Mouse (Mus musculus) intestine, embryonic 15.5 days (tissue): ENCODE results near the gene Gm20388. TPM values are rescaled to one million over a fixed set of nuclear protein-coding genes. Genes with fewer than 3 reads are reported as not detected.
A peak's percentile ranks its signal among the peaks of the same experiment; 100 is the strongest.

ENCODE experiments used
- ATAC-seq: fragments of 200-750 bp; cut with Nextera tagmentation; 2 replicates; pipeline ENCODE4 v1.8.0; 2017; ENCODE audit warnings: moderate TSS enrichment, moderate library complexity
- H3K27ac ChIP-seq: fragments of 300-500 bp; sonication (generic); 2 replicates; pipeline ENCODE4 v1.5.1; 2015; ENCODE audit warnings: mild to moderate bottlenecking, inconsistent platforms
- H3K27me3 ChIP-seq: fragments of 300-500 bp; sonication (generic); replicated peaks from 2 replicates; pipeline ENCODE4 v1.6.1; 2015; ENCODE audit warnings: inconsistent platforms
- H3K36me3 ChIP-seq: fragments of 300-500 bp; sonication (generic); 2 replicates; pipeline ENCODE4 v1.6.1; 2015; ENCODE audit warnings: inconsistent platforms
- H3K4me1 ChIP-seq: fragments of 300-500 bp; sonication (generic); replicated peaks from 2 replicates; pipeline ENCODE4 v1.6.1; 2015; ENCODE audit warnings: inconsistent platforms
- H3K4me2 ChIP-seq: fragments of 300-500 bp; sonication (generic); replicated peaks from 2 replicates; pipeline ENCODE4 v1.6.1; 2015; ENCODE audit warnings: mild to moderate bottlenecking, inconsistent platforms
- H3K4me3 ChIP-seq: fragments of 300-500 bp; sonication (generic); replicated peaks from 2 replicates; pipeline ENCODE4 v1.5.1; 2015; ENCODE audit warnings: inconsistent platforms
- H3K9ac ChIP-seq: fragments of 300-500 bp; sonication (generic); 2 replicates; pipeline ENCODE4 v1.6.1; 2015; ENCODE audit warnings: inconsistent platforms
- H3K9me3 ChIP-seq: fragments of 300-500 bp; sonication (generic); 2 replicates; pipeline ENCODE4 v1.6.1; 2016; ENCODE audit warnings: inconsistent platforms
- WGBS: fragments of 180-500 bp; shearing (Covaris S2); methylation state at CpG from one replicate; pipeline ENCODE4 v1.1.7; 2015; 5-methylcytosine and 5-hydroxymethylcytosine counted together
- polyA plus RNA-seq: library from polyadenylated mRNA; unstranded; fragments of >200 nt; fragmentation: Nextera tagmentation; extraction: Ambion mirVana; gene quantifications from 2 replicates; pipeline ENCODE4 v1.2.1, GENCODE M21; 2015

Gene Gm20388
- polyA plus RNA-seq, 1 experiment from 2014 or later: not detected

- Histone ChIP-seq H3K9me3 (no peaks in the 10 kb centered on the region; the same call in 1 of the 2 replicates), H3K9ac (no peak within 1 kb of the TSS), H3K4me2 (peak within 1 kb of the TSS; percentile 87), H3K27me3 (peaks cover 66% of the 10 kb centered on the region), H3K4me1 (peaks cover 11% of the 10 kb centered on the region; the same call in 1 of the 2 replicates), H3K27ac (no peak within 1 kb of the TSS), H3K4me3 (peak within 1 kb of the TSS; percentile 46), H3K36me3 (no peaks in the 10 kb centered on the region)
- 11% methylated on average over 12 of the region's 12 CpGs for WGBS
- no peak for ATAC-seq
Measured at GRCm38 (mm10) chr8:121729323-121729722, 1818.7 kb downstream of the Gm20388 start, which contains the start of gene Jph3. Gene Jph3, plus strand, starts transcription at chr8:121729623.

GRCm38 (mm10) chr8:121729754-121730153 is 1819.1 kb downstream of the Gm20388 start:
- WGBS: 0% methylated on average over 54 of the region's 54 CpGs
- Histone ChIP-seq H3K4me2 (peak overlapping the region; percentile 87), H3K4me1 (peaks cover 11% of the 10 kb centered on the region; the same call in 1 of the 2 replicates), H3K27me3 (peaks cover 66% of the 10 kb centered on the region), H3K36me3 (no peaks in the 10 kb centered on the region), H3K4me3 (peak overlapping the region; percentile 46), H3K9ac (no peak overlapping the region), H3K9me3 (no peaks in the 10 kb centered on the region), H3K27ac (no peak overlapping the region)
- ATAC-seq: 0 out of 2 replicates have a peak, but pooled peaks have one; percentile 6

- H3K27me3 ChIP-seq: peaks cover 66% of the 10 kb centered on the region
- 0% methylated on average over 39 of the region's 60 CpGs for WGBS
- H3K4me2 ChIP-seq: peak overlapping the region; percentile 87
- peaks cover 11% of the 10 kb centered on the region; the same call in 1 of the 2 replicates for H3K4me1 ChIP-seq
- peak; percentile 41 for ATAC-seq
- H3K27ac ChIP-seq: no peak overlapping the region
- H3K9me3 ChIP-seq: no peaks in the 10 kb centered on the region
- no peak overlapping the region for H3K9ac ChIP-seq
- peak overlapping the region; percentile 46 for H3K4me3 ChIP-seq
- no peaks in the 10 kb centered on the region for H3K36me3 ChIP-seq
Measured at GRCm38 (mm10) chr8:121730170-121730569, 1819.5 kb downstream of the Gm20388 start.

DNA sequence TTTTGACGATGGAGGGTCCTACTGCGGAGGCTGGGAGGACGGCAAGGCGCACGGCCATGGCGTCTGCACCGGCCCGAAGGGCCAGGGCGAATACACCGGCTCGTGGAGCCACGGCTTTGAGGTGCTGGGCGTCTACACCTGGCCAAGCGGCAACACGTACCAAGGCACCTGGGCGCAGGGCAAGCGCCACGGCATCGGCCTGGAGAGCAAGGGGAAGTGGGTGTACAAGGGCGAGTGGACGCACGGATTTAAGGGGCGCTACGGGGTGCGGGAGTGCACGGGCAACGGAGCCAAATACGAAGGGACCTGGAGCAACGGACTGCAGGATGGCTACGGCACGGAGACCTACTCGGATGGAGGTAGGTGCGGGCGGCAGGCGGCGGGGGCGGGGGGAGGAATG is 1820.0 kb downstream of the Gm20388 start:
- under 1% methylated on average over 37 of the region's 37 CpGs for WGBS

GRCm38 (mm10) chr8:121731060-121731459 is 1820.4 kb downstream of the Gm20388 start:
- Histone ChIP-seq H3K4me1 (peaks cover 11% of the 10 kb centered on the region; the same call in 1 of the 2 replicates), H3K4me2 (peak overlapping the region; percentile 87), H3K9ac (no peak overlapping the region), H3K27me3 (peaks cover 68% of the 10 kb centered on the region), H3K36me3 (no peaks in the 10 kb centered on the region), H3K9me3 (no peaks in the 10 kb centered on the region), H3K4me3 (peak overlapping the region; percentile 46), H3K27ac (no peak overlapping the region)
- 2% methylated on average over 11 of the region's 11 CpGs for WGBS
- ATAC-seq: no peak

More for the DNA sequence above, 1820.0 kb downstream of the Gm20388 start:
- Histone ChIP-seq H3K36me3 (no peaks in the 10 kb centered on the region), H3K27me3 (peaks cover 69% of the 10 kb centered on the region), H3K4me3 (peak overlapping the region; percentile 46), H3K4me2 (peak overlapping the region; percentile 87), H3K9me3 (no peaks in the 10 kb centered on the region), H3K27ac (no peak overlapping the region), H3K4me1 (peaks cover 11% of the 10 kb centered on the region; the same call in 1 of the 2 replicates), H3K9ac (no peak overlapping the region)
- ATAC-seq: no peak

DNA sequence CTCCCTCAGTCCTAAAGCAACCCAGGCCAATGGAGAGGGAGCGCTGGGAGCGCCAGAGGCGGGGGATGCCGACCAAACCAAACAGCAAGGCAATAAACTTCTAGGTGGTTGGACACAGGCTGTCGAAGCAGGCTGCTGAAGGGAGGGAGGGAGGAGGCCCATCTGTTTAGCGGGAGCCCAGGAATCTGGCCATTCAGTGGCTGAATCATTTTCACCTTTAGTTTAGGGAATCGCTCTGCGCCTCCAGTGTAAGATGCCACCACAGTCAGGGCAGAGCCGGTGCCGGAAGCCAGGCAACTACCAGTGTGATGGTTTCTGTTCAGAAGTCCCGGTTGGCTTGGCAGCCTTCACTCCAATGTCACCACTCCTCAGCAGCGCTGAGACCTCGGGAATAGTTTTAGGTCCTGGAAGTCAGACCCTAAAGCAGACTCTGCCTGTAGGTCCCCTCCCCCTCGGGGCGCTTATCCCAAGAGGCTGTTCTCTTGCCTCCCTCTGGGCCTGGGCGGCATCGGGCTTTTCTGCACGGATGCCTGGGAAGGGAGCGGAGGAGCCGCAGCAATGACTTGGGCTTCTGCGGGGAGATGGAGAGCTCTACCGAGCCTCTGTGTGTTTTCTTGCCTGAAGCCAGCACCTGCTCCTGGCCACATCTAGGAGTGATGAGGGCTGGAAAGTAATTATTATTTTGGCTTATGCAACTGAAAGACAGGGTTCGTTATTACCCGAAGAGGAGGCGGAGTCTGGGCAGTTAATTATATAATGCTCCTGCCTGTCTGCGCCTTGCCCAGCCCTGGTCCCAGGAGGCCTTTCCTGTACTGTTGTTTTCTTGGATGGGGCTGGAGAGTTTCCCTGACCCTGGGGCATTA is 1821.1 kb downstream of the Gm20388 start:
- Histone ChIP-seq H3K4me1 (peaks cover 11% of the 10 kb centered on the region; the same call in 1 of the 2 replicates), H3K4me2 (peak overlapping the region; percentile 87), H3K9me3 (no peaks in the 10 kb centered on the region), H3K27me3 (peaks cover 66% of the 10 kb centered on the region), H3K4me3 (0 out of 2 replicates have a peak overlapping the region, but pooled peaks have one; percentile 46), H3K27ac (no peak overlapping the region), H3K9ac (no peak overlapping the region), H3K36me3 (no peaks in the 10 kb centered on the region)
- no peak for ATAC-seq
- WGBS: 6% methylated on average over 26 of the region's 26 CpGs

- Histone ChIP-seq H3K27ac (no peak overlapping the region), H3K36me3 (no peaks in the 10 kb centered on the region), H3K4me2 (no peak overlapping the region), H3K27me3 (peaks cover 66% of the 10 kb centered on the region), H3K9ac (no peak overlapping the region), H3K4me1 (peaks cover 11% of the 10 kb centered on the region; the same call in 1 of the 2 replicates), H3K4me3 (no peak overlapping the region), H3K9me3 (no peaks in the 10 kb centered on the region)
- ATAC-seq: no peak
- WGBS: 58% methylated on average over 4 of the region's 4 CpGs
Measured at GRCm38 (mm10) chr8:121732334-121732665, 1821.7 kb downstream of the Gm20388 start.

DNA sequence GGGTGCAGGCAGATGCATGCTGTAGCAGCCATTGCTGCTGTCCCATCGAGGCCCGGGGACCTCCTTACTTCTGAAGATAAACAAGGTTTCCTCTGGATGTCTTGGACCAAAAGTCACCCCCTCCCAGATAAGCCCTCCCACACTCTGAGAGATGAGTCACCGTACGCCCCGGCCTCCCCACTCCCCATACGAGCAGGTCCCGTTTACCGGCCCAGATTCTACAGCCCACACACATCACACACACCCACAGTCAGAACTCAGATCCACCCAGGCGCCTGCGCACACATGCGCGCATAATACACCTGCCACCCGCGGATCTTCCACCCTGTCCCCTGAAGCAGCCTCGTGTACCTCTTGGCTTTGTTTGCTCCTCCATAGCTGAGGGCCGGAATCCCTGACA is 1823.6 kb downstream of the Gm20388 start:
- no peak overlapping the region for H3K27ac ChIP-seq
- WGBS: 87% methylated on average over 16 of the region's 16 CpGs
- H3K9me3 ChIP-seq: no peaks in the 10 kb centered on the region
- H3K4me1 ChIP-seq: peaks cover 11% of the 10 kb centered on the region; the same call in 1 of the 2 replicates
- peaks cover 53% of the 10 kb centered on the region for H3K27me3 ChIP-seq
- H3K36me3 ChIP-seq: no peaks in the 10 kb centered on the region
- no peak overlapping the region for H3K4me2 ChIP-seq
- ATAC-seq: no peak
- no peak overlapping the region for H3K9ac ChIP-seq
- no peak overlapping the region for H3K4me3 ChIP-seq

DNA sequence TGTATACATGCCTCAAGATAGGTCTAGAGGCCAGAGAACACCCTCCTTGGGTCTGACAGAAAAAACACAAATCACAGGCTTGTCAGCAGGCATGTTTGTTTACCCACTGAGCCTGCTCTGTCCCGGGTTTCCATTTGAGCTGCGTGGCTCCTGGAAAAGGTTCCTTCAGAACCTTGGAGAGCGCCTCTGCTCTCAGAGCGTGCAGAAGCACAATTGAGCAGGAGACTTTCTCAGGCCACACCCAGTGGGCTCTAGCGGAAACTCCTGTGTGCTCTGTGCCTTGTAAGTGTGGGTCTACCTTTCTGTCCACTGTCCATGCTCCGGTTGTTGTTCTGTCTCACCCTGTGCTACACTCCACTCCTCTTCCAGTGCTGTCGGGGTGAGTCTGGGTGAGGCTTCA is 1825.6 kb downstream of the Gm20388 start:
- no peak for ATAC-seq
- no peaks in the 10 kb centered on the region for H3K9me3 ChIP-seq
- WGBS: 14% methylated on average over 7 of the region's 7 CpGs
- H3K36me3 ChIP-seq: no peaks in the 10 kb centered on the region
- H3K4me2 ChIP-seq: no peak overlapping the region
- H3K4me3 ChIP-seq: no peak overlapping the region
- H3K9ac ChIP-seq: no peak overlapping the region
- H3K27ac ChIP-seq: no peak overlapping the region
- no peaks in the 10 kb centered on the region for H3K4me1 ChIP-seq
- H3K27me3 ChIP-seq: peaks cover 33% of the 10 kb centered on the region

- Histone ChIP-seq H3K9ac (no peak overlapping the region), H3K27me3 (peaks cover 4% of the 10 kb centered on the region; the same call in 1 of the 2 replicates), H3K4me2 (no peak overlapping the region), H3K27ac (no peak overlapping the region), H3K9me3 (no peaks in the 10 kb centered on the region), H3K36me3 (no peaks in the 10 kb centered on the region), H3K4me3 (no peak overlapping the region), H3K4me1 (no peaks in the 10 kb centered on the region)
- no peak for ATAC-seq
- 86% methylated on average over 10 of the region's 10 CpGs for WGBS
Measured at GRCm38 (mm10) chr8:121740721-121741120, 1830.1 kb downstream of the Gm20388 start.

DNA sequence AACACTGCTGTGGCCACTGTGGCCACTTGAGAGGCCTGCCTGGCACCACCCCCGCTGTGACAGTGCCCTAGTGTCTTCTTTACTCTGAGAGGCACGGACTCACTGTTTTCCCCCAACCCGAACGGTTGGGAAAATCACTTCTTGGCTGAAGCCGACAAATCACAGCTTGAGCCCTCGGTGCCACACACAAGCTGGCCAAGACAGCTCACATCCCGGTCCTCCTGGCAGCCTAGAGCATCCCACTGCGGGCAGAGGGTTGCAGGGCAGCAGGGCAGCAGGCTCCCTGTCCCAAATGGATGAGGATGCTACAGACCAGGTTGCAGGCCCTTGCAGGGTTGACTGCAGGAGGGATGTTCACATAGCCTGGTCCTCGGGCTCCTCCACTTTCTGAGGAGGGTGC is 1838.9 kb downstream of the Gm20388 start:
- H3K36me3 ChIP-seq: no peaks in the 10 kb centered on the region
- H3K27ac ChIP-seq: no peak overlapping the region
- no peak overlapping the region for H3K9ac ChIP-seq
- ATAC-seq: no peak
- no peak overlapping the region for H3K4me3 ChIP-seq
- H3K4me2 ChIP-seq: no peak overlapping the region
- peaks cover 18% of the 10 kb centered on the region for H3K27me3 ChIP-seq
- 79% methylated on average over 9 of the region's 9 CpGs for WGBS
- no peaks in the 10 kb centered on the region for H3K9me3 ChIP-seq
- H3K4me1 ChIP-seq: no peaks in the 10 kb centered on the region

DNA sequence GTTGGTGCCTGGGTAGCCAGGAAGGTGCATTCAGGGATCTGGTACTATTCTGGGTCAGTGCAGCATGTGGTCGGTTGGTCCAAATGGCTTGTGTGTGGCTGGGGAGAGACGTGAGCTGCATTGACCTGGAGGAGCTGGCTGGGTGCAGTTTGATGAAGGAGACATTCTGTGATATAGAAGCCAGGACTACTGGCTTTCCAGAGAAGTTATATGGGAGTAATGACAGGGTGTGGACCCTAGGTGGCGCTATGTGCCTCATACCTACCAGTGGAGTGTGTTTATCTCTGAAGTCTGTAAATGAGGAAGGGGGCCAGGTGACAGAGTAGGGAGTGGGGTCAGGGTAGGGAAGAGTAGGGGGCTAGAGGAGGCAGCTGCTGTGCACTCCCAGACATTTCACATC is 1839.9 kb downstream of the Gm20388 start:
- ATAC-seq: no peak
- H3K4me1 ChIP-seq: no peaks in the 10 kb centered on the region
- H3K36me3 ChIP-seq: no peaks in the 10 kb centered on the region
- no peaks in the 10 kb centered on the region for H3K9me3 ChIP-seq
- no peak overlapping the region for H3K27ac ChIP-seq
- H3K4me2 ChIP-seq: no peak overlapping the region
- 40% methylated on average over 3 of the region's 3 CpGs for WGBS
- H3K9ac ChIP-seq: no peak overlapping the region
- peaks cover 18% of the 10 kb centered on the region for H3K27me3 ChIP-seq
- no peak overlapping the region for H3K4me3 ChIP-seq
